Mouse (Mus musculus) liver, embryonic 14.5 days (tissue): ENCODE results near the gene Ensa. TPM values are rescaled to one million over a fixed set of nuclear protein-coding genes. Genes with fewer than 3 reads are reported as not detected.

Experiments used
- ATAC-seq: fragments of 200-750 bp; cut with Nextera tagmentation; 2 replicates; pipeline ENCODE4 v1.8.0; 2017; ENCODE audit warnings: moderate number of reproducible peaks, mild to moderate bottlenecking, moderate library complexity; ENCODE audit not compliant: insufficient read depth
- DNase-seq, 3 experiments: peaks; one replicate each; pipeline ENCODE4 v3.0.0-alpha.2; 2012 to 2013; ENCODE audit warnings: low read depth in 3 of 3, low spot score in 3 of 3
- H3K27ac ChIP-seq: fragments of 300-500 bp; sonication (generic); 2 replicates; pipeline ENCODE4 v1.5.1; 2014; ENCODE audit warnings: moderate library complexity, mild to moderate bottlenecking, control low read depth, inconsistent platforms
- H3K27me3 ChIP-seq: fragments of 300-500 bp; sonication (generic); 2 replicates; pipeline ENCODE4 v1.6.1; 2014; ENCODE audit warnings: mild to moderate bottlenecking, low read length, moderate library complexity; ENCODE audit not compliant: control insufficient read depth, insufficient read depth
- H3K36me3 ChIP-seq: fragments of 300-500 bp; sonication (generic); replicated peaks from 2 replicates; pipeline ENCODE4 v1.6.1; 2014; ENCODE audit warnings: low read depth; ENCODE audit not compliant: control insufficient read depth, insufficient read depth
- H3K4me1 ChIP-seq, 2 experiments: fragments of 200-500 bp in 1 of 2; fragments of 300-500 bp in 1 of 2; sonication (generic) in 1 of 2; replicated peaks; 2 replicates each; pipeline ENCODE4 v1.6.1; 2012 to 2014; ENCODE audit warnings: antibody characterized with exemption in 1 of 2, inconsistent platforms in 1 of 2, low read length in 1 of 2; ENCODE audit not compliant: control insufficient read depth in 2 of 2, insufficient read depth in 2 of 2
- H3K4me2 ChIP-seq: fragments of 300-500 bp; sonication (generic); 2 replicates; pipeline ENCODE4 v1.6.1; 2014; ENCODE audit warnings: low read depth, mild to moderate bottlenecking, control low read depth, moderate library complexity
- H3K4me3 ChIP-seq, 2 experiments: fragments of 200-500 bp in 1 of 2; fragments of 300-500 bp in 1 of 2; sonication (generic) in 1 of 2; 2 replicates each; pipeline ENCODE4 v1.5.1; 2012 to 2014; ENCODE audit warnings: low read depth in 2 of 2, low read length in 2 of 2, mild to moderate bottlenecking in 2 of 2, control low read depth in 1 of 2, inconsistent platforms in 1 of 2, moderate library complexity in 1 of 2; ENCODE audit not compliant: insufficient read depth in 1 of 2
- H3K9ac ChIP-seq: fragments of 300-500 bp; sonication (generic); replicated peaks from 2 replicates; pipeline ENCODE4 v1.6.1; 2014; ENCODE audit warnings: mild to moderate bottlenecking, control low read depth, moderate library complexity
- H3K9me3 ChIP-seq: fragments of 300-500 bp; sonication (generic); 2 replicates; pipeline ENCODE4 v1.6.1; 2016; ENCODE audit warnings: low read length, mixed read lengths; ENCODE audit not compliant: control insufficient read depth
- CTCF ChIP-seq: IDR thresholded peaks from 2 replicates; pipeline ENCODE4 v1.5.1; 2016; ENCODE audit warnings: antibody characterized with exemption, low read depth, control low read depth
- EP300 ChIP-seq: IDR thresholded peaks from 2 replicates; pipeline ENCODE4 v1.6.1; 2016; ENCODE audit warnings: antibody characterized with exemption, low read depth
- WGBS: fragments of 180-500 bp; shearing (Covaris S2); extraction: QIAGEN DNeasy Blood & Tissue Kit; methylation state at CpG from one replicate; pipeline ENCODE4 v1.1.7; 2014; ENCODE audit not compliant: insufficient replicate concordance; 5-methylcytosine and 5-hydroxymethylcytosine counted together
- polyA plus RNA-seq, 2 experiments: library from polyadenylated mRNA; depleted of rRNA in 1 of 2; stranded (reverse) in 1 of 2; unstranded in 1 of 2; fragments of >200 nt; fragmentation: Nextera tagmentation in 1 of 2; extraction: Ambion mirVana in 1 of 2; gene quantifications; 2 replicates each; pipeline versions ENCODE4 v1.2.1 to v1.2.3; 2012 to 2014

Ensa gene
- polyA plus RNA-seq, 2 experiments, result 14.9 to 26.8 TPM

DNA sequence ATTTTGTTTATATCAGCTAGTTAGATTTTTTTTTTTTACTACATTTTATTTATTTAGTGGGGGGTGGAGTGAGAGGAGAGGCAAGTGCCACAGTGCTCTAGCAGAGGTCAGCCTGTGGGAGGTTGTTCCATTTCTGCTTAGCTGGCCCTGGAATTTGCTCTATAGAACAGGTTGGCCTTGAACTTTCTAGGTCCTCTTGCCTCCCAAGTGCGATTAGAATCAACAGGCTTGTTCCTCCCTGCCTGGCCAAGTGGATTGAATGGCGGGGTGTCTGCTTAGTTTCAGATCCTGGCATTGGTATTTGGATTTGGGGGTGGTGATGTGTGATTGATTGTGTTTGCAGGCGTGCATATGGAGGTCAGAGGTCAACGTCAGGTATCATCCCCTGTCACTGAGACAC lies 11.3 kb downstream of the Ensa start:
- no peak overlapping the region; the same call in 1 of the 2 replicates for H3K27ac ChIP-seq
- no peak for DNase-seq
- 70% methylated on average over 4 of the region's 4 CpGs for WGBS

DNA sequence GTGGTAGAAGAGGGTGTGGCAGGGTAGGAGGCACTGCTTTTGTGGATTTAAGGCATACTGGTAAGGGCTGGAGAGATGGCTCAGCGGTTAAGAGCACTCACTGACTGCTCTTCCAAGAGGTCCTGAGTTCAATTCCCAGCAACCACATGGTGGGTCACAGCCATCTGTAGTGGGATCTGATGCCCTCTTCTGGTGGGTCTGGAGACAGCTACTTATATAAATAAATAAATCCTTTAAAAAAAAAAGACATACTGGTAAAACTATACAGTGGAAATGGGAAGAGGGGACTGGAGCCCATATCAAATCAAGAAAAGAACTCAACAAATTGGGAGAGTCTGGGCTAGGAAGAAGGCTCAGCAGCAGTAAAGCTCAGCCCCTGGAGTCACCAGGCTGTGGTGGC lies 14.9 kb downstream of the Ensa start:
- 65% methylated on average over 1 of the region's 1 CpGs for WGBS
- Histone ChIP-seq H3K9ac (no peak overlapping the region), H3K4me1 (peaks cover 23 to 27% of the 10 kb centered on the region in 2 experiments), H3K36me3 (peaks cover 18% of the 10 kb centered on the region), H3K27me3 (no peaks in the 10 kb centered on the region), H3K27ac (no peak overlapping the region), H3K4me3 (no peak overlapping the region), H3K9me3 (no peaks in the 10 kb centered on the region), H3K4me2 (no peak overlapping the region)
- ATAC-seq (no peak), DNase-seq (no peak)
- TF ChIP-seq EP300 (no peak), CTCF (peak; percentile 44)

More for the DNA sequence above, 11.3 kb downstream of the Ensa start:
- Histone ChIP-seq H3K27me3 (no peaks in the 10 kb centered on the region), H3K4me3 (no peak overlapping the region), H3K4me1 (peaks cover 10 to 13% of the 10 kb centered on the region in 2 experiments), H3K36me3 (peaks cover 53% of the 10 kb centered on the region), H3K9ac (no peak overlapping the region), H3K4me2 (no peak overlapping the region), H3K9me3 (no peaks in the 10 kb centered on the region)
- peak; percentile 44; the same call in 1 of the 2 replicates for ATAC-seq
- TF ChIP-seq CTCF (no peak), EP300 (no peak)

- ATAC-seq (peak; percentile 75; the same call in 1 of the 2 replicates), DNase-seq (peak in 1 of 3 experiments; percentile 38)
- Histone ChIP-seq H3K9ac (0 out of 2 replicates have a peak overlapping the region, but pooled peaks have one; percentile 31), H3K4me2 (no peak overlapping the region), H3K4me1 (peaks cover 30 to 37% of the 10 kb centered on the region in 2 experiments), H3K36me3 (no peaks in the 10 kb centered on the region; the same call in 1 of the 2 replicates), H3K27me3 (no peaks in the 10 kb centered on the region), H3K27ac (peak overlapping the region; percentile 54), H3K4me3 (no peak overlapping the region), H3K9me3 (no peaks in the 10 kb centered on the region)
- TF ChIP-seq CTCF (no peak), EP300 (peak; percentile 85)
- 35% methylated on average over 7 of the region's 7 CpGs for WGBS
These were observed 18.3 kb downstream of the Ensa start for GRCm38 (mm10) chr3:95643097-95643496.

DNA sequence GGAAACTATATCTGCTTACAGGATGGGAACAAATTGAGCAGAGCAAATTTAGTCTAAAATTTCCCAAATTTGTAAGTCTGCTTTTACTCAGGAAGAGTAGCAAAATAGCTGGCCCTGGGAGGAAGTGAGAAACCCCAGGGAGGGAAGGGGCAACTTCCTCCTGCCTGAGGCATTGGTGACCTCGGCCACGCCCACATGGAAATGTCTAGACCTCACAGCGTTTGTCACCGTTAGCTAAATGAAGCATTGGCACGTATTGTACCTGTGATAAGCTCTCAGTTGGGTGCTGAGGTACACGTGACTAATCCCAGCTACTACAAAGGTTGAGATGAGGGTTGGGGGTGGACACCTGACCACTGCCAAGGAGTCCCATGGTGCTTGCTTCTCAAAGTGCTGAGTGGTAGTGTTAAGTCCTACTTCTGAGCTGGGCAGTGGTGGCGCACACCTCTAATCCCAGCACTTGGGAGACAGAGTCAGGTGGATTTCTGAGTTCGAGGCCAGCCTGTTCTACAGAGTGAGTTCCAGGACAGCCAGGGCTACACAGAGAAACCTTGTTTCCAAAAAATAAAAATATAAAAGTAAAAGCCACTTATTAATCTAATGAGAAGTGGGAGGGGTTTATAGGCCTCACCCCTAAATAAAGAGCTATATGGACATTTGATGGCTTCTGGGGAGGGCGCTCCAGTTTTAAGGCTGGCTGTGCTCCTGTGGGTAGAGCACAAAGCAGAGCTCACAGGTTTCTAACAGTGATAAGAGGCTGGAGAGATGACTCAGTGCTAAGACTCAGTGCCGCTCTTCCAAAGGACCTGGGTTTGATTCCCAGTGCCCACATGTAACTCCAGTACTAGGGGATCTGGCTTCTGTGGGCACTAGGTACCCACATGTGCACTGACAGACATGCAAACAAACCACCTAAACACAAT lies 20.8 kb downstream of the Ensa start:
- Histone ChIP-seq H3K27ac (peak overlapping the region; percentile 25; the same call in 1 of the 2 replicates), H3K4me2 (peak overlapping the region; percentile 15; the same call in 1 of the 2 replicates)
- ATAC-seq, result peak; percentile 55

DNA sequence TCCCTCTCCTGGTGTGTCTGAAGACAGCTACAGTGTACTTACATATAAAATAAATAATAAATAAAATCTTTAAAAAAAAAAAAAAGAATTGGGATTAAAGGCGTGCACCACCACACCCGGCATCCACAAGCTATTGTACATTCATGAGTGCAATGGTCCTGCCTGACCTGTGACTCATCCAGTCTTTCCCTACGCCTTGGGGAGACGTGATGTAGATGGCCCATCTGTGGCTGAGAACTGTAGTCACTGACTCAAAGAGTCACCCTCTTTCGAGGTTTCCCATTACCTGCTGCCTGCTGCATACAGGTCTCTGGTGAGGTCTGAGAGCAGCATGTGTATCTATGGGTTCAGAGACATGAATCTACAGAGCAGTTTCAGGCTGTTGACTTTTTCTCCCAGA lies 23.2 kb downstream of the Ensa start:
- ATAC-seq, result no peak
- Histone ChIP-seq H3K9ac (no peak overlapping the region), H3K27ac (no peak overlapping the region), H3K4me1 (peaks cover 22 to 26% of the 10 kb centered on the region in 2 experiments), H3K36me3 (no peaks in the 10 kb centered on the region), H3K9me3 (no peaks in the 10 kb centered on the region), H3K4me3 (no peak overlapping the region), H3K27me3 (no peaks in the 10 kb centered on the region), H3K4me2 (no peak overlapping the region)
- DNase-seq, result no peak
- TF ChIP-seq EP300 (no peak), CTCF (no peak)
- 75% methylated on average over 5 of the region's 5 CpGs for WGBS

More for the DNA sequence above, 20.8 kb downstream of the Ensa start:
- Histone ChIP-seq H3K36me3 (no peaks in the 10 kb centered on the region), H3K9me3 (no peaks in the 10 kb centered on the region), H3K27me3 (no peaks in the 10 kb centered on the region), H3K4me3 (no peak overlapping the region), H3K4me1 (peaks cover 26 to 28% of the 10 kb centered on the region in 2 experiments), H3K9ac (no peak overlapping the region)
- peak in 2 of 3 experiments; percentile 47 to 49 for DNase-seq
- TF ChIP-seq EP300 (no peak), CTCF (no peak)
- WGBS, result 34% methylated on average over 10 of the region's 10 CpGs
